Mouse (Mus musculus) bone marrow macrophage, adult 2 months (primary cell): ENCODE results near the gene Gm49369. TPM values are rescaled to one million over a fixed set of nuclear protein-coding genes. Genes with fewer than 3 reads are reported as not detected.
"Not testable (repeated sequence)": the region's sequence is repeated elsewhere in the genome, so short reads cannot be mapped to it uniquely, and the experiment has no call there.

Experiments used
- H3K27ac ChIP-seq: 2 replicates; pipeline ENCODE4 v1.5.1; 2012; ENCODE audit warnings: low read depth, low read length; ENCODE audit not compliant: insufficient read depth
- H3K4me1 ChIP-seq: 2 replicates; pipeline ENCODE4 v1.6.1; 2012; ENCODE audit warnings: low read length; ENCODE audit not compliant: control insufficient read depth, insufficient read depth
- H3K4me3 ChIP-seq: 2 replicates; pipeline ENCODE4 v1.5.1; 2012; ENCODE audit warnings: mild to moderate bottlenecking, low read length, moderate library complexity; ENCODE audit not compliant: insufficient read depth
- CTCF ChIP-seq: IDR thresholded peaks from 2 replicates; pipeline ENCODE4 v1.5.1; 2012; ENCODE audit warnings: low read depth, mild to moderate bottlenecking, low read length, moderate library complexity
- POLR2A ChIP-seq: IDR thresholded peaks from 2 replicates; pipeline ENCODE4 v1.6.1; 2012; ENCODE audit warnings: mild to moderate bottlenecking, low read depth, low read length, borderline replicate concordance
- polyA plus RNA-seq: library from polyadenylated mRNA; stranded (reverse); fragments of >200 nt; gene quantifications from 2 replicates; pipeline ENCODE4 v1.2.4, GENCODE M21; 2012; ENCODE audit not compliant: missing spikeins, insufficient read depth, insufficient read length

Gm49369 gene
- polyA plus RNA-seq, 1 experiment = not detected

GRCm38 (mm10) chr7:142413285-142413684 lies 30.8 kb upstream of the Gm49369 start:
- Histone ChIP-seq H3K4me1 (no peaks in the 10 kb centered on the region), H3K4me3 (no peak overlapping the region), H3K27ac (no peak overlapping the region)
- no peak for TF ChIP-seq CTCF
- TF ChIP-seq POLR2A = no peak

- Histone ChIP-seq H3K4me3 (no peak overlapping the region), H3K4me1 (peaks cover 2% of the 10 kb centered on the region), H3K27ac (no peak overlapping the region)
- no peak for TF ChIP-seq CTCF
- no peak for TF ChIP-seq POLR2A
Observed at GRCm38 (mm10) chr7:142409603-142410002, 27.1 kb upstream of the Gm49369 start.

DNA sequence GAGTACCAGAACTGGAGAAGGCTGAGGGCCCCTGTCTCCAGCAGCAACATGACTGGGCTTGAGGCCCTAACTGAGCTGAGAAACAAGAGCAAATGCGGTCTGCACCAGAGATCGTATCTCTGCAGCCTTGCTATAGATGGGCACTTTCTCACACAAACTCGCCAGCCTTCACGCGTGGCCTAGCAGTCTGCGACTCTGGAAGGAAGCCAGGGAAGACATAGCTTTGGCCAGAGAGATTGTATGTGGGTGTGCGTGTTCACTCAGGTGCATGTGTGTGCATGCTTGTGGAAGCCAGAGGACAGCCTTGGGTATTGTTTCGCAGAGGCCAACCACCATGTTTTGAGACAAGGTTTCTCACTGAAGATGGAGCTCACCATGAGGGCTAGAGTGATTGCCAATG lies 26.2 kb upstream of the Gm49369 start:
- no peak for TF ChIP-seq POLR2A
- TF ChIP-seq CTCF = no peak
- no peak overlapping the region for H3K4me3 ChIP-seq
- no peak overlapping the region for H3K27ac ChIP-seq
- H3K4me1 ChIP-seq = peaks cover 11% of the 10 kb centered on the region

- Histone ChIP-seq H3K27ac (no peak overlapping the region), H3K4me3 (no peak overlapping the region), H3K4me1 (peaks cover 15% of the 10 kb centered on the region)
- TF ChIP-seq POLR2A (no peak), CTCF (no peak)
Observed at GRCm38 (mm10) chr7:142407935-142408334, 25.5 kb upstream of the Gm49369 start.

- H3K4me1 ChIP-seq = peaks cover 37% of the 10 kb centered on the region
- H3K27ac ChIP-seq, H3K4me3 ChIP-seq: not testable (repeated sequence)
Observed at GRCm38 (mm10) chr7:142405134-142405533, 22.7 kb upstream of the Gm49369 start.

GRCm38 (mm10) chr7:142403591-142403990 lies 21.1 kb upstream of the Gm49369 start:
- Histone ChIP-seq H3K27ac (peak overlapping the region; percentile 91), H3K4me1 (peaks cover 50% of the 10 kb centered on the region), H3K4me3 (no peak overlapping the region)
- no peak for TF ChIP-seq POLR2A
- TF ChIP-seq CTCF = no peak

GRCm38 (mm10) chr7:142400750-142401142 lies 18.3 kb upstream of the Gm49369 start:
- peaks cover 76% of the 10 kb centered on the region for H3K4me1 ChIP-seq
- no peak overlapping the region for H3K4me3 ChIP-seq
- TF ChIP-seq CTCF = no peak
- TF ChIP-seq POLR2A = no peak
- peak overlapping the region; percentile 93 for H3K27ac ChIP-seq

DNA sequence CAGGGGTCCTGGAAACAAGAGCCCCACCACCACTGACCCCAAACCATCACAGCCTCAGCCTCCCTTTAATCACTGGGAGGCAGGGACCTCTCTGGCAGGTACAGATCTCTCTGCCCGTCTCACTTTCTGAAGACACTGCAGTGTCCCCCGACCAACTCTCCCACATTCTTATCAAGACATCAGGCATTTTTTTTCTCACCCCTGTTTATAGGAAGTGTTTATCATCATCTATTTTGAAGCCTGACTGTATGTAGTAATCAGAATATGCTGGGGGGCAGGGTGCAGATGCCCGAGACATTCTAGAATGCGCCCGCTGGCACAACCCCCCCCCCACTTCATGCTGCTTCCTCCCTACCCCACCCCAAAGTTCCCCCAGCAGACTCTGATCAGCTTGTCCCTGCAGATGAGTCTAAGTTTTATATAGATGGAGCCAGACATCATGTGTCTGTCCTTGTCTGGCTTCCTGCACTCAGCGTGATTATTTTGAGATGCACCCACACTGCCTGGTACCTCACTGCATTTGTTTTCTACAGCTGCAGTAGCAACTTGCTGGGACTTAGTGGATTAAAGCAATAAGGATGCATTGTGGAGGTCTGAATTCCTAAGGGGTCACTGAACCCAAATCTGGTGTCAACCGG lies 17.8 kb upstream of the Gm49369 start:
- TF ChIP-seq POLR2A (no peak), CTCF (no peak)
- H3K4me1 ChIP-seq = peaks cover 81% of the 10 kb centered on the region
- no peak overlapping the region for H3K4me3 ChIP-seq
- H3K27ac ChIP-seq = peak overlapping the region; percentile 93

DNA sequence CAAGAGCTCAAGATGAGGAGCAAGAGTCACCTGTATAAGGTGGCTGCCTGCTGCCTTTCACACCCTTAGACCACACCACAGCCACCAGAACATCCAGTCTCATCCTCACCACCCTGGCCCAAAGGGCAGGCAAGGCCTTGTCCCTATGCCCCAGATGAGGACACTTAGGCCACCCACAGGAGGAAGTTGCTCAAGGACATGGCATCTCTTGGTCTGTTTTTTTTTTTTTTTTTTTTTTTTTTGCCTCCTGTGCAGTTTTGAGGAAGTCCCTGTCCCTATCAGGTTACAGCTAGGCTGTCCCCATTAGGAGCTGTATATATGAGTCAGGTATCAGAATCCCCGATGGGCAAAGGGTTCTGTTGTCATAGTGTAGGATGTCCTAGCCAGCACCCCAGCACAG lies 16.8 kb upstream of the Gm49369 start:
- Histone ChIP-seq H3K4me3 (no peak overlapping the region), H3K4me1 (peaks cover 85% of the 10 kb centered on the region), H3K27ac (peak overlapping the region; percentile 98)
- TF ChIP-seq CTCF = no peak
- no peak for TF ChIP-seq POLR2A

DNA sequence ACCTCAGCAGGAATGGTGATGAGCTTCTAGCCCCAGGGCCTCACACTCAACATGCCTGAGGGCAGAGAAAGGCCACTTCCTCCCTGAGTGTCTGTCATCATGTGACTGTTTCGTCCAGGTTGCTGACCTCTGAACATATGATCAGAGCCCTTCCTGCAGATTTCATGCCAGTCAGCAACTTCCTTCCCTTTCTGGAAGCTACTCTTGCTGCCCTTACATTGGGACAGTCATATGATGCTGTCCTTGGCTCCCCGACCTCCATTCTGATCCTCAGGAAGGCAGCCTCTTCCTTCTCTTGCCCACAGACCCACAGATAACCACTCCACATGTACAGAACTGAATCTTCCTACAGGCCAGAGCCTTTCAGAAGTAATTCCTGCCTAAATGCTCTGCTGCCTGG lies 15.6 kb upstream of the Gm49369 start:
- Histone ChIP-seq H3K4me3 (no peak overlapping the region), H3K4me1 (peaks cover 86% of the 10 kb centered on the region), H3K27ac (peak overlapping the region; percentile 98)
- TF ChIP-seq POLR2A (no peak), CTCF (no peak)

GRCm38 (mm10) chr7:142396611-142397010 lies 14.1 kb upstream of the Gm49369 start:
- Histone ChIP-seq H3K4me3 (no peak overlapping the region), H3K4me1 (peaks cover 87% of the 10 kb centered on the region), H3K27ac (peak overlapping the region; percentile 98)
- no peak for TF ChIP-seq POLR2A
- TF ChIP-seq CTCF = no peak
